Mouse (Mus musculus): ENCODE measurements around the gene Atxn1.

DNA sequence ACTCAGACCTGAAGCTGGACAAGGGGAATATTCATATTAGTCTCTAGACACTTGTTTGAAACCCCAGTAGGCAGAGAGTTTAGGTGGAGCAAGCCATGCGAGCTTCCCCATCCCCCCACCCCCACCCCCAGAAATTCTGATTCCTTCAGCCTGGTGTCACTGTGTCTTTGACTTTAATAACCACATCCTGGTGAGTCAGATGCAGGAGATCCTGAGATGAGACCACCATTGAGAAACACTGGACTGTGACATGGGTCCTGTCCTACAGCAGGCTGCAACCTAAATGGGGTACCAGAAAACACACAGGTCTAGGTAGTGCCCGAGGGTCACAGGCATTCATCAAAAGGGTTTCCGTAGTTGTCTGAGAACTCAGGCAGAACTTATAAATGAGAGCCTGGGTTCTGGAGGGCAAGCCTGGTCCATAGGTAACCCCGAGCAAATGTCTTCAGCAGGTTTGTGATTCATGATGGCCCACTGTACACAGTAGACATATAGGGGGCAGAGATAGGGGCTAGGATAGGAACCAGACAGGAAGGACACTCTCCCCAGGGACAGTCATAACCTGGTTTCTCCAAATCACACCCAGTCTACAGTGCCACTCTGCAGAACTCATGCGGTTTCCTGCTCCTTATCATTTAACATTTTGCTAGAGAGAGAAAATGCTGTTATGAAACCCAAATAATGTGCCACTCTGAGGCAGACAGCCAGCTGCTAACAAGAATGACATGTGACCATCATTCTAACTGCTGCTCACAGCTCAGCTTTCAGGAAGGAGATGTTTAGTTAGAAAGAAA lies 114.4 kb downstream of the Atxn1 start:
- TF ChIP-seq CTCF (IDR thresholded peaks at IDR 0.05; ENCODE audit: insufficient read depth, low read depth, low read length): no peak
- TF ChIP-seq POLR2A (IDR thresholded peaks at IDR 0.05; ENCODE audit: insufficient read depth, low read depth, low read length): no peak

Measured in olfactory bulb, adult 2 months (tissue).